Mouse (Mus musculus): Measurements from ENCODE around the gene Birc5.

GRCm38 (mm10) chr11:117845651-117846050 is 3.4 kb upstream of the Birc5 start:
- no peak for TF ChIP-seq CTCF (IDR thresholded peaks at IDR 0.05; ENCODE audit: borderline replicate concordance, control insufficient read depth, extremely low read depth, insufficient read depth, low read length, poor library complexity)
- TF ChIP-seq POLR2A (IDR thresholded peaks at IDR 0.05; ENCODE audit: control insufficient read depth, extremely low read depth, insufficient read depth, low read length, poor library complexity): no peak
